Mouse (Mus musculus) limb, embryonic 14.5 days (tissue): Measurements from ENCODE around the gene Cap2. TPM values are rescaled to one million over a fixed set of nuclear protein-coding genes. Genes with fewer than 3 reads are reported as not detected.

Experiments used
- ATAC-seq: fragments of 200-750 bp; cut with Nextera tagmentation; 2 replicates; pipeline ENCODE4 v1.8.0; 2017; ENCODE audit warnings: low read depth, moderate number of reproducible peaks, moderate TSS enrichment; ENCODE audit not compliant: low FRiP score
- DNase-seq: peaks from one replicate; pipeline ENCODE4 v3.0.0-alpha.2; 2015; ENCODE audit warnings: low spot score
- H3K27ac ChIP-seq: fragments of 300-500 bp; sonication (generic); replicated peaks from 2 replicates; pipeline ENCODE4 v1.5.1; 2014; ENCODE audit warnings: low read depth, mild to moderate bottlenecking, low read length, moderate library complexity, mixed read lengths
- H3K27me3 ChIP-seq: fragments of 300-500 bp; sonication (generic); 2 replicates; pipeline ENCODE4 v1.6.1; 2014; ENCODE audit warnings: low read length, mixed read lengths; ENCODE audit not compliant: control insufficient read depth, insufficient read depth
- H3K36me3 ChIP-seq: fragments of 300-500 bp; sonication (generic); 2 replicates; pipeline ENCODE4 v1.6.1; 2014; ENCODE audit warnings: mild to moderate bottlenecking, low read length, moderate library complexity, mixed read lengths; ENCODE audit not compliant: control insufficient read depth, insufficient read depth
- H3K4me1 ChIP-seq: fragments of 300-500 bp; sonication (generic); 2 replicates; pipeline ENCODE4 v1.6.1; 2014; ENCODE audit warnings: antibody characterized with exemption, low read length, mixed read lengths; ENCODE audit not compliant: control insufficient read depth, insufficient read depth
- H3K4me2 ChIP-seq: fragments of 300-500 bp; sonication (generic); replicated peaks from 2 replicates; pipeline ENCODE4 v1.6.1; 2014; ENCODE audit warnings: low read depth, mild to moderate bottlenecking, low read length, moderate library complexity; ENCODE audit not compliant: severe bottlenecking
- H3K4me3 ChIP-seq: fragments of 300-500 bp; sonication (generic); replicated peaks from 2 replicates; pipeline ENCODE4 v1.5.1; 2014; ENCODE audit warnings: low read length
- H3K9ac ChIP-seq: fragments of 300-500 bp; sonication (generic); 2 replicates; pipeline ENCODE4 v1.6.1; 2014; ENCODE audit warnings: mild to moderate bottlenecking, low read depth, low read length, moderate library complexity; ENCODE audit not compliant: severe bottlenecking
- H3K9me3 ChIP-seq: fragments of 300-500 bp; sonication (generic); 2 replicates; pipeline ENCODE4 v1.6.1; 2016; ENCODE audit warnings: low read length; ENCODE audit not compliant: control insufficient read depth
- POLR2A ChIP-seq: fragments of 200-500 bp; IDR thresholded peaks from 2 replicates; pipeline ENCODE4 v1.8.0; 2012; ENCODE audit warnings: inconsistent platforms, mild to moderate bottlenecking, moderate library complexity, borderline replicate concordance; ENCODE audit not compliant: insufficient read depth, insufficient read length; ENCODE audit errors: extremely low read depth
- WGBS: fragments of 180-500 bp; shearing (Covaris S2); extraction: QIAGEN DNeasy Blood & Tissue Kit; methylation state at CpG from one replicate; pipeline ENCODE4 v1.1.7; 2014; 5-methylcytosine and 5-hydroxymethylcytosine counted together
- polyA plus RNA-seq, 2 experiments: library from polyadenylated mRNA; depleted of rRNA in 1 of 2; stranded (reverse) in 1 of 2; unstranded in 1 of 2; fragments of >200 nt; fragmentation: Nextera tagmentation in 1 of 2; extraction: Ambion mirVana in 1 of 2; gene quantifications; 2 replicates each; pipeline versions ENCODE4 v1.2.1 to v1.2.3; 2012 to 2014

Cap2 gene
- polyA plus RNA-seq (2012; rRNA removed) (27.6 and 30.9 TPM in 2 replicates), polyA plus RNA-seq (2014; fragmentation: Nextera tagmentation; extraction: Ambion mirVana) (15.4 and 22.1 TPM in 2 replicates)

GRCm38 (mm10) chr13:46501800-46502389 is at the start of gene Cap2:
TSS of gene Cap2 (plus strand) at chr13:46501848.
- peaks cover 2% of the 10 kb centered on the region; the same call in 1 of the 2 replicates for H3K4me1 ChIP-seq
- DNase-seq = peak; percentile 28
- H3K4me3 ChIP-seq = peak within 1 kb of the TSS; percentile 53
- no peaks in the 10 kb centered on the region for H3K36me3 ChIP-seq
- peak within 1 kb of the TSS; percentile 67 for H3K9ac ChIP-seq
- under 1% methylated on average over 27 of the region's 42 CpGs for WGBS
- H3K4me2 ChIP-seq = peak within 1 kb of the TSS; percentile 93
- no peak for TF ChIP-seq POLR2A
- no peaks in the 10 kb centered on the region for H3K27me3 ChIP-seq
- no peak within 1 kb of the TSS for H3K27ac ChIP-seq
- ATAC-seq = peak; percentile 78
- H3K9me3 ChIP-seq = no peaks in the 10 kb centered on the region

DNA sequence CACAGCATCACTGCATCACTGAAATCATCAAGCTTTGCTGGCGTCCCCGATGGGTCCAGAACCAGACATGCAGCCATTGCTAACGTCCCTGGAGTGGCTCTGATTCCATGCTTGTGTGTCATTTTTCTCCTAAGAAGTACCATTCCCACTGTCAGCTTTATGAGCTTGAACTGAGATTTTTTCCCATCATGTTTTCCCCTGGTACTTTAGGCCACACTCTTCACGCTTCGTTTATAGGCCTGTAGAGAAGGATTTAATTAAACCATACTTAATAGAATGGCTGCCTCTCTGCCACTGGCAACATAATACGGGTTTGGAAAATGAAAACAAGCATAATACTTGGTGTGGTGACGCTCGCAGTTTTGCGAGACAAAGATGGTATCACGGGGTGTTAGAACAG is 42.1 kb upstream of the Cap2 start:
- DNase-seq = no peak
- TF ChIP-seq POLR2A = no peak
- Histone ChIP-seq H3K4me1 (no peaks in the 10 kb centered on the region), H3K9me3 (no peaks in the 10 kb centered on the region), H3K9ac (no peak overlapping the region), H3K36me3 (no peaks in the 10 kb centered on the region), H3K27me3 (no peaks in the 10 kb centered on the region), H3K27ac (no peak overlapping the region), H3K4me2 (no peak overlapping the region), H3K4me3 (no peak overlapping the region)
- WGBS = 61% methylated on average over 10 of the region's 10 CpGs
- no peak for ATAC-seq

DNA sequence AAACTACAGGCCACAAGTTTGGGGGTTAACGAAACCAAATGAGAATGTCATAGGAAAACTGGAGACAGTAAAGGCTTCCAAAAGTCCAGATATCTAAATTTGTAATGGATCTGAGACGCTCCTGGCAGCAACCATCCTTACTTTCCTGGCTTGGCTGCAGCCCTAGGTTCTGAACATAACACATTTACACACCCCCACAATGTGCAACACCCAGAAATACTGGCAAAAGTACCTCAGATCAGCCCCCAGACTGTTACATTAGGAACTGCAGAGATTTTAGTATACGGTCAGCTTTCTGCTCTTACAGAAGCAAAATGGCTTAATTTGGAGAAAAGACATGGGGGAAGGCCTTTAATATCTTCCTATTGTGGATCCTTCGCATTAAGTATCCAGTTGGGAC is 39.4 kb upstream of the Cap2 start:
- Histone ChIP-seq H3K36me3 (no peaks in the 10 kb centered on the region), H3K9me3 (no peaks in the 10 kb centered on the region), H3K9ac (no peak overlapping the region), H3K4me2 (no peak overlapping the region), H3K27ac (no peak overlapping the region), H3K4me1 (no peaks in the 10 kb centered on the region), H3K27me3 (no peaks in the 10 kb centered on the region), H3K4me3 (no peak overlapping the region)
- no peak for TF ChIP-seq POLR2A
- DNase-seq = no peak
- ATAC-seq = no peak
- WGBS = 98% methylated on average over 4 of the region's 4 CpGs

DNA sequence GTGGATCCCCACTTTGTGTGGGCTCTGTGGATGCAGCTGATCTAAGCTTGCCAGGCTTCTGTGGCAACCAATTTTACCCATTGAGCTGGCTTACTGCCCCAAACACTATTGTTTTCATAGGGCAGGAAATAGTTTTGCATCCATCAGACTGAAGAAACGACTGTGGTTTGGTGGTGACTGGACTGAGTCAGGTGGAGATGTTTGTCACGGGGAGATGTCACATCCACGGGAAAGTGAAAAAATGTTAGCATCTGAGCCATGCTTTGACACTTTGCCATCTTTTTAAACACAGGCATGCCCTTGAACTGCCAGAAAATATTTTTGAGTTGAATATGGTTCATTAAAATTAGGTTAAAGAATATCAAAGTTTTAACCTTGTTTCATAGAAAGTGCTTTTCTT is 37.9 kb upstream of the Cap2 start:
- ATAC-seq (no peak), DNase-seq (no peak)
- 70% methylated on average over 3 of the region's 3 CpGs for WGBS
- Histone ChIP-seq H3K4me2 (no peak overlapping the region), H3K9ac (no peak overlapping the region), H3K36me3 (no peaks in the 10 kb centered on the region), H3K27ac (no peak overlapping the region), H3K4me3 (no peak overlapping the region), H3K4me1 (no peaks in the 10 kb centered on the region), H3K9me3 (no peaks in the 10 kb centered on the region), H3K27me3 (no peaks in the 10 kb centered on the region)
- TF ChIP-seq POLR2A = no peak

GRCm38 (mm10) chr13:46468251-46468650 is 33.4 kb upstream of the Cap2 start:
- ATAC-seq (no peak), DNase-seq (no peak)
- H3K27ac ChIP-seq = no peak overlapping the region
- H3K9me3 ChIP-seq = no peaks in the 10 kb centered on the region
- H3K27me3 ChIP-seq = no peaks in the 10 kb centered on the region
- no peak overlapping the region for H3K4me3 ChIP-seq
- no peak for TF ChIP-seq POLR2A
- no peaks in the 10 kb centered on the region for H3K4me1 ChIP-seq
- 47% methylated on average over 8 of the region's 8 CpGs for WGBS
- H3K36me3 ChIP-seq = no peaks in the 10 kb centered on the region
- no peak overlapping the region for H3K4me2 ChIP-seq
- H3K9ac ChIP-seq = no peak overlapping the region

DNA sequence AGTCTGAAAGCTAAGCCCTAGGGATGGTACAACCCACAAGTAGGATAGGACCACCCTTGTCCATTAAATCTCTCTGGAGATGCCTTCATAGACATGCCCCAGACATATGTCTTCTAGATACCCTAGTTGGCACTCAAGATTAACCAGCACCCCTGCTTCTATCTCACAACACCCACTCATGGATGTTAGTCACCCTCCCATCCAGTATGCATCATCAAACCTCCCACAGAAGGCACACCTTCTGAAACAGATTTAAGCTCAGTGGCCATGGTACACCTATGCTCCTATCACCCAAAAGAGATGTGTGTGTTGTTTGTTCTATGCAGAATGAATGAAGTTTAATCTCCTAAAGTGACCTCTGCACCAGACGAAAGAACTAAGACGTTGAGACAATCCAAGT is 32.1 kb upstream of the Cap2 start:
- DNase-seq = no peak
- no peak for ATAC-seq
- no peaks in the 10 kb centered on the region for H3K36me3 ChIP-seq
- no peak overlapping the region for H3K27ac ChIP-seq
- H3K4me2 ChIP-seq = no peak overlapping the region
- H3K9me3 ChIP-seq = no peaks in the 10 kb centered on the region
- no peak overlapping the region for H3K4me3 ChIP-seq
- 90% methylated on average over 2 of the region's 2 CpGs for WGBS
- no peak overlapping the region for H3K9ac ChIP-seq
- TF ChIP-seq POLR2A = no peak
- H3K4me1 ChIP-seq = no peaks in the 10 kb centered on the region
- no peaks in the 10 kb centered on the region for H3K27me3 ChIP-seq
